Mouse (Mus musculus): ENCODE measurements at regions not wholly inside any gene's neighbourhood (a gene's known extent, or its start where the extent isn't known, plus 50 kb on each side); places are given as distances from the start of the nearest gene placed in this dataset.
"Not testable (repeated sequence)": the region's sequence is repeated elsewhere in the genome, so short reads cannot be mapped to it uniquely, and the experiment has no call there.

DNA sequence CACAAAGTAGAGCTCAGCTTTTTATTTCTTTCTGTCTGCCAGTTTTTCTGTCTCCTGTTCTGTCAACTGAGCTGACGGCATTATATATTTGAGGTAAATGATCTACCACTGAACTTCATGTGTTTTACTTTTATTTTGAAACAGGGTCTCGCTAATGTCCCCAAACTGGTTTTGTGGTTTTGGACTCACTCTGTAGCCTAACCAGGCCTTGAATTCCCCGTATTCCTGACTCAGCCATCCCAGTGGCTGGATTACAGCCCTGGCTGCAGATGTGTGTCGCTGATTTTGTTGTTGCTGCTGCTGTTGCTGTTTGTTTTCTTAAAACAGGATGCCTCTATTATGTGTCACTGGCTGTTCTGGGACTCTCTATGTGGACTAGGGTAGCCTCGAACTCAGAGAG lies 317.3 kb upstream of the Irx1 start:
- DNase-seq (ENCODE audit: low spot score): no peak

DNA sequence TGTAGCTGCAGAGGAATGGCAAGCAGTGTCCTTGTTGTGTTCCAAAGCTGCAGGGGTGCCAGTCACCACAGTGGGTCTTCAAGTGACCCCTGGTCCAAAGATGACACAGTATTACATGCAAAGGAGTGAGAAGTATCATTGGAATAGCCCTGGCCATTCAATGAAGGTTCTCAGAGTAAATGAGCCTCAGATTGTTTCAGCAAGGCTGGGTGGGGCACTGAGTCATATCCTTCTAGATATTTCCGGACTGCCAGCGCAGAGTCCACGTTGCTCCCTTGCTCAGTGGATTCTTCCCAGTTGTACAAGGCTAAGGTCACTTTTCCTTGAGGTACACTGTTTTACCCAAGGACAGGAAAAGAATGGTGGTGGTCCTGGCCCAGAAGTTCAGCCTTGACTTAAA lies 319.2 kb upstream of the Irx1 start:
- DNase-seq (ENCODE audit: low spot score): no peak

DNA sequence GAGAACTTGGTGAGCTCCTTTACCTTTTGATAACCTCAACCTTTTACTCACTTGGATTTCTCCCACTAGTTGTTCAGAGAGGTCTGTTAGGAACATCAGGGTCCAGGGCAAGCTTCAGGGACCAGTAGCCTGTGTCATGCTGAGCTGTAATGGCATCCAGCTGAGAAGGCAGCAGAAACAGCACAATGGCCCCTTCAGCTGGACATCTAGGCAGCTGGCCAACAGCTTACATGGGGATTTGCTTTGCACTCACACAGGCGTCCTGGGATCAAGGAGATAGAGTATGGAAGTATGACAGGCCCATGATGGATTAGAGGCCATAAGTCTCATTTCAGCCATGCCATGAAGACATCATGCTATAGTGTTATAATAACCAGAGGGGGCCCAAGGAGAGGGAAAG lies 320.2 kb upstream of the Irx1 start:
- no peak for DNase-seq (ENCODE audit: low spot score)

DNA sequence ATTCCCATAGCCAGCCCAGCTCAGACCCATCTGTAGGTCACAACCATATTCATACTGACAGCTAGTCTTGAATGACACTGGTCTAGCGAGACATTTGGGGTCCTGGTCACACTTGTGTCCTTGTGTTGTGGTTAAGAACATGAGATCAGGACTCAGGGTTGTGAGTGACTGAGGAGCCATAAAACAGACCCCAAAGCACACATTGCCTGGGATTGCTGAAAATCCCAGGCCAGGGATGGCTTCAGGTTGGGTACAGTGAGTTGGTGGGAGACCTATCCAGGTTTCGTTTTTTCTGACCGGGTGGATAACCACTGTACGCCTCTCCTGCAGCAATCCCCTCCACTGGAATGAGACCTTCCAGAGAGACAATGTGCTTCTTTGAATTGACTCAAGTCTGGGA lies 322.8 kb upstream of the Irx1 start:
- no peak for DNase-seq (ENCODE audit: low spot score)

DNA sequence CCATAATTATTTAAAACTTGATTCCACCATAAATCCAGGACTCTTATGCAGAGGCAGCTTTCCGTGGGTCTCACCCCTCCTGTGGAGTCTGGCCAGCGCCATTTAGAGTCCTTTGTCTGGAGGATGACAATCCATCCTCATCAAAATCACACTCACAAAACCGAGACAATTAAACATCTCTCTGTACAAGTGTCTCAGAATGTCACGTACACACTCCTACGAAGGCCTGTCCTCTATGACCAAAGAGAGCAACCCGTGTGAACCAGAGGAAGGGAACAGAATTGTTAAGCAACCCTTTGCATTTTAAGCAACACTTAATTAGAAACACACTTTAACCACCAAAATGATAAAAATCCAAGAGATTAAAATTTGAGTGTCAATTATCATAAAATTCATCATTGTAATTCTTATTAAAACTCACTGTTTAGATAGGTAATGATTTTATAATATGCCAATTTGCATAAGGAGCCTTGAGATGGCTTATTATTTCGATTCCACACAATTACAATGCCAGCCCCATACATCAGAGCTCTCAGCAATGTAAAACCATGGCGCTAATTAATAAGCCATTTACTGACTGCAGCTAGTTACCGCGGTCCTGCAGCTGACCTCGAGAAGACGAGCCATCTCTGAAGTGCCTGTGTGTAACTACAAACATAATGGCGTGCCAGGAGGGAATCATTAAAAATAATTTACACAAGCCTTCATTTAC lies 325.0 kb upstream of the Irx1 start:
- no peak for DNase-seq (ENCODE audit: low spot score)

DNA sequence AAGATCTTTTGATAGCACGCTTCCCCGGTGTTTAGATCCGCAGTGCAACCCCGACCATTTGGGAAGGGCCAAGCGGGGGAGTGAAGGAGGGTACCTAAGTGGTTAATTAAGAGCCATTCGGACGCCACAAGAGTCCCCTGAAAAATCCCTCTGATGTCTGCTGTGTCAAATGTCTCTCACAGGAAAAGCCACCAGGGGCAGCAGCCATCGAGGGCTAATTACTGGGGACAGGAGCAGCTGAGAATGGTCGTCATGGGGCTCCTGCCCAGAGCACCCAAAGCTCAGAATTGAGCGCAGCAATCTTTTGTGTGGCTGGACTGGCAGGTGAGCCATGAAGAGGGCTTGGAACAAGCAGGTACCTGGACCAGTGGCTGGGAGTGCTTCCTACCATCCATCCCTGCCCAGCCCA lies 325.6 kb upstream of the Irx1 start:
- no peak for DNase-seq (ENCODE audit: low spot score)

DNA sequence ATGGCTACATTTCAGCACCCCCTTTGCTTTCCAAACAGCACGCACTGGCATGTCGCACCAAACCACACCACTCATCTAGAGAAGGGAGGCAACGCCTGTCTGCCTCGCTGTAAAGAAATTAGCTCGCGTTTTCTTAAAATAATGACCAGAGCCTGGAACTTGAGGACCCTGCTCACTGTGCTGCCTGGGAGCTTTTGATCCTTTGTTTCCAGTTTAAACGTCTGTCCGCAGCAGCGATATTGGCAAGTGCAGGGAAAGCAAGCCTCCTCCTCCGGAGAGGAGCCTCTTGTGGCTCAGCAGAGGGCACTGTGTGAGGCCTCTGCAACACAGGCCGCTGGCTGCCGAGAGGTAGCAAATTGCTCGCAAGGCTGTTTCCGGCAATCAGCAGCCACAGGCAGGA lies 328.8 kb upstream of the Irx1 start:
- no peak for DNase-seq (ENCODE audit: low spot score)

DNA sequence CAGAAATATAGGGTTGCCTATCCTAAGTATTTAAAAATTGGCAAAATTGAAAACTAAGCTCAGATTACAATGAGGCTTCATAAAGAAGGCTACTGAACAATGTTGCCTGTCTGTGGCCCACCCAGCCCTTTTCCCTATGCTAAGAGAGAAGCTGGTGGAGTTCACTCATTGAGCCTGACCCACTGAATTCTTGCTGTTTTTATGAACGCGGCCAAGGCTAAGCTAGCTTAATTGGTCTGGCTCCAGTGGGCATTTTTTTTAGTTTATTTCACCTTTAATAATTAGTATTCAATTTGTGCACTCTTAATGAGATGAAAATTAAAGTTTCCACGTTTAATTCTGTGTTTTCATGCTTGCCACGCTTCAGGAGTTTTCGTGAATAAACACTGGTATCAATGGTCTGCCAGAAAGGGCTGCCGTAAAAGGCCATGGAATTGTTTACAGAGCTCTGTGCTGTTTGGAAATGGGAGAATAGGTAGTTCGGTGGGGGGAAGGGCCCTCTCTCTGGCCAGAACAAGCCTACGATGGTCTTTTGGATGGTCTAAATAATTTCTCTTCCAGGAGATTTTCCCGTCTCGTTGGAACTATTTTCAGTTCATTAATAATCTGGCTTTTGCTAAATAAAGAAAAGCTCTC lies 329.7 kb upstream of the Irx1 start:
- no peak for DNase-seq (ENCODE audit: low spot score)

DNA sequence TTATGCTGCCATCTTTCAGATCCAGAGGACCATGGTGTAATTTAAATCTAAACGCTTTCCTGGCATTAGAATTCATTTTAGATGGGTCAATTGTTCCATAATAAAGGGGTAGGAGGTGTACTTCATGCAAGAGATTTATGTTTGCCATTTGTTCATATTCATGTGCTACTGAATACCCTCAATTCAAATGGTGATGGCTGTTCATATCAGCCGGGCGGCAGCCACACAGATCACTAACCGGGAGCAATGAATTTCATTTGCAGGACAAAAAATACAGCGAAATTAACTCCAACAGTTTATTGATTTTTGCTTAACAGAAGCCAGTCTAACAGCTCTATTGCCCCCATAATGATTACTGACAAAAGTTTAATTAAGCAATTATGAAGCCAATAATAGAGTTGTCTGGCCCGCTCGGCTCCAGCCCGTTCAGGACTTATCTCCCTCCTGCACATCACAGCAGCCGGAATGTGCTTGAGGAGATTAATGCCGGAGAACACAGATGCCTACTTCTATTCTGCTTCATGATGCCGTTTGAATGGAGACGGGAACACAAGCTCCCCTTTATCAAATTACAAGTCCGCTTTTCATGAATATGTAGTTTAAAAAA lies 330.3 kb upstream of the Irx2 start:
- no peak for DNase-seq (ENCODE audit: low spot score)

DNA sequence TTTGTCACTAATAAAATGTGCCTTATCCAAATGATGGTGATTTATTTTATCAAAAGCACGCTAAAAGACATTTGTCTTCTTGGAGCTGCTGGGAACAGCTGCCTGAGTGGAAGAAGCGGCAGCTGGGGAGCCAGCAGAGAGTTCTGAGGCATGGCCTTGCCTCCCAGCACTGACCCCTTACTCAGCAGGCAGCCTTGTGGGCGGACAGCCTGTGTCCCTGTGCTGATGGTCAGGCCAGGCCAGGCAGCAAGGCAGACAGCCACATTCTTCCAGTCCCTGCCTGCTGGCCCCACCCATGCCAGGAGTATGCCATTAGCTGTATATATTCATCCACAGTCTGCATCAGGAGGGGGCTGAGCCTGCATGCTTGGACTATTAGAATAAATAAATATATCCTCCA lies 329.0 kb upstream of the Irx2 start:
- no peak for DNase-seq (ENCODE audit: low spot score)

DNA sequence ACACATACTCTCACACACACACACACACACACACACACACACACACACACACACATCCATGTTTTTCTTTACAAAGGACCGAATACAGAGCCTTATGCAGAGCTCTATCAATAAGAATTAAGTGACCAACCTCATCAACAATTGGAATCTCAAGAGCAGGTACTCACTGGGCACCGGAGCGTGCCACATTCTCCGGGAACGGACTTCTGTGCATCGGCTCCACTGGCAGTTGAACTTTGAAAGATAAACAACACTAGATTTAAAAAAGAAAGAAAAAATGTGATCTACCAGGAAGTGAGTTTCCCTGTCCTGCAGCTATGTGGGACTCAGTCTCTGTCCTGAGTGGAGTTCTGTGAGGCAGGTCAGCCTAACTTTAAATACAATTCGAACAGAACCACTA lies 327.5 kb upstream of the Irx2 start:
- no peak for DNase-seq (ENCODE audit: low spot score)

DNA sequence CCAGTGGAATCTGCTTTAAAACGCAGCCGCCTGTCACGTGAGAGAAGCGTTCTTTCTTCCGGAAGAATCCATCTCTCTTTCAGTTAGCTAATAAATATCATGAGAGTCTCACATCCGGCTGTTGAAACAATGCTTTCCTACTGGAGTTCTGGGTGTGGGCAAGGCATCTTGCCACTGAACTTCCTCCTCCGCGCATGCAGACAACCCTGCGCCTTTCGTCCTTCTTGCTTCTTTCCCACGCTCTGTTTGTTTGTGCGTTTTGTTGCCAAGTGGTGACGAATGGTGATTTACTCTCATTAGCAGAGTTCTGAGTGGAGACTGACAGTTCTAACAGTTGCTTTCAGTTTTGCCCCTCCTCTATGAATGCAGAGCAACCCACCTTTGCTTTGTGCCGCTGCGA lies 326.8 kb upstream of the Irx2 start:
- DNase-seq (ENCODE audit: low spot score): no peak

DNA sequence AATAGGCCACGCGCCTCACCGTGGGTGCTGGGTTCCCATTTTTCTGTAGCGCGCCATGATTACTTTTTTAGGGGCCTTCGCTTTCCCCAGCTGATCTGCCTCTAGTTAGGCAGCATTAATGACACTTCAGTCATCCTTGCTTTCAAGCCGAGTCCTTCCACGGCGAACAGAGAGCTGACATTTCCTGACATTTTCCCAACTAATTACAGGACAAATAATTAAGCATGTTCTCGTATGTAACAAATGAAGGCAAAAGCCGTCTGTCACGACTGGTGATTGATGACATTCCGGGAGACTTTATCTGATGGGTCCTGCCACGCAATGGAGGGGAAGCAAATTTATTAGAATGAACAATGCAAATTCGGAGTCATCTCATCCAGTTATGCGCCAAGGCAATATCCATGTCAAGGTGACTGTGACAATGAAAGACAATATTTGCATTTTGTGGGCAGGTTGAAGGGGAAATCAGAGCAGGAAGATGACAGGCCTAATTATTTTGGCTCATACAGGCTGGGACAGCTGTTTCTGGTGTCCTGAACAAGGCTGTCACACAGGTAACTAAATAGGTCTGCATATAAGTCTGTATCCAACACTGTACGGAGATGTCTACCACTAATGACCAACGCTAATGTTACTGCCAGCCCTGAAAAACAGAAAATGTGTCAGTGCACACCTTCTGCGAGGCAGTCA lies 326.0 kb upstream of the Irx2 start:
- no peak for DNase-seq (ENCODE audit: low spot score)

DNA sequence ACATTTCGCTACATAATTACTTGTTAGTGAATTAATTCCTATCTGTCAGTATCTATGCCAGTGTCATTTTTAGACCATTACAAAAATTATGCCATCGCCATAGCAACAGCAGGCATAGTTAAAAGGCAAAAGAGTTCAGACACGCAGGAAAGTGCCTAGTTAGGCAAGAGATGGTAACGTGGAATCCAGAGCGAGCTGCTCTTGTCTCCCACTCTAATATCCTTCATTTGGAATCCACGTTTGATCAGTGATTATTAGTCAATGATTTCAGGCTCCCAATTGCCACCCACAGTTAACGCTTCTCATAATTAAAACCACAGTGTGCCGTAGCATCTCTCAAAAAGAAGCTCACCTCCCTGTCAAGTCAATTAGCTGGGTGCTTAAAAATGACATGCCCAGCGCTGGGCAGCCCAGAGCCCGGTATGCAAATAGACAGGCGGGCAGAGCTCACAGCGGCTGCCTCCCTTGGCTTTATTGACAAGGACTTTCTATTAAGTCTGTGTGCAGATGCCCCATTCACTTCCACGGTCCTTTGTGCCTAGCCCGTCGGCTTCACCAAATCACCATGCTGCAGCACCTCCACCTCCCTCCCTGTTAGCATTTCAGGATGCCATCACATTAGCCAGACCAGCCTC lies 325.4 kb upstream of the Irx2 start:
- DNase-seq (ENCODE audit: low spot score): no peak

DNA sequence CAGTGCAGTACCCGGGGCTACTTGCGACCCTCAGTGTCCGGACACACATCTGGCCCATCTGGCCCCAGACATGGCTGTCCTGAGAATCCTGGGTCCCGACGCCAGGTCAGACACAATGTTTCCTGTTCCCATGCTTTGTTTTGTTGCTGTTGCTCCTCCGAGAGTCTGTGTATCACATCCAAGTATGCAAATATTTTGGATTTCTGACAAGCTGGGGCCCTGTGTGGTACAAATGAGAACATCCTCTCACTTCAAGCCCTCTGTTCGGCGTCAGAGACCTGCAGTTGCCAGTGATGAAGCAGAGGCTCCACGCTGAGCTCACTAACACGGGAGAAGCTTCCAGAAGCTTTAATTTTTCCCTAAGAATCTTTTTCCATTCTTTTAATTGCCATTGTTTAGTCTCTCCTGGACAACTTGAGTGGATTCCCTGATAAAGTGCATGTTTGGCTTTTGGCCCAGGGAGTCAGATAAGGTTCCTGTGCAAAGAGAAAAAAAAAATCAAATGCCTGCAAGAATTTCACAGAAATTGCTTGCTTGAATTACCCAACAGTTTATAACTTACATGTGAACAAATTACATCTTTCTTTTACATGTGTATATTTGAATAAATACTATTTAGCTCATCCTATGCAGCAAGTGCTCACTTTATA lies 304.5 kb upstream of the Irx2 start:
- DNase-seq (ENCODE audit: low spot score): no peak

DNA sequence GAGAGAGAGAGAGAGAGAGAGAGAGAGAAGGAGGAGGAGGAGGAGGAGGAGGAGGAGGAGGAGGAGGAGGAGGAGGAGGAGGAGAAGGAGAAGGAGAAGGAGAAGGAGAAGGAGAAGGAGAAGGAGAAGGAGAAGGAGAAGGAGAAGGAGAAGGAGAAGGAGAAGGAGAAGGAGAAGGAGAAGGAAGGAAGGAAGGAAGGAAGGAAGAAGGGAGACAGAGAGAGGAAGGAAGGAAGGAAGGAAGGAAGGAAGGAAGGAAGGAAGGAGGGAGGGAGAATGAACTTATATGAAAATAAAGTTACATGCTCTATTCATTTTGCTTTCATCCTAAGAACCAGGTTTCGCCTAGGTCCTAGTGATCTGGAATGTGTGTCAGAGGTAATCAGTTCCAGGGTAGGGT lies 302.4 kb upstream of the Irx2 start:
- DNase-seq (ENCODE audit: low spot score): not testable (repeated sequence)

DNA sequence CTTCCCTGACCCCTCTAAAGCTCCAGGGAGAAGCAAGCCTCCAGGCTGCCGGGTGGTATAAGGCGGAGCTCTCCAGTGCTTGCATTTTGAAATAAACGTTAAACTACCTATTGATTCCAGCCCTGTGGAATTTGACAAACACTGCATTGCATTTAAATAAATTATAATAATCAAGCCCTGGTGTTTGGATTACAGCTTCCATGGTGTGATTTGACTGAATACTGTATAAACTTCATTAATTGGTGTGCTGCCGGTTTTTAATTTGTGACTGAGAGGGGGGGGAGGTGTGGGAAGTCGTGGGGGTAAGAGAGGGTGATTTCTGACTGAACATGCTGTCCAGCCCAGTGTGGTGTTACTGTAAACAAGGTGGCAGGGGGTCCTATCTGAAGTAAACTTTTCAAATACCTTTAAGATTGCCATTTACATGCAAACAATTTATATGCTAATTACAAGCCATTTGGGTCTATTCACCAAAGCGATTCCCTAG lies 282.9 kb upstream of the Irx2 start:
- DNase-seq (ENCODE audit: low spot score): no peak

DNA sequence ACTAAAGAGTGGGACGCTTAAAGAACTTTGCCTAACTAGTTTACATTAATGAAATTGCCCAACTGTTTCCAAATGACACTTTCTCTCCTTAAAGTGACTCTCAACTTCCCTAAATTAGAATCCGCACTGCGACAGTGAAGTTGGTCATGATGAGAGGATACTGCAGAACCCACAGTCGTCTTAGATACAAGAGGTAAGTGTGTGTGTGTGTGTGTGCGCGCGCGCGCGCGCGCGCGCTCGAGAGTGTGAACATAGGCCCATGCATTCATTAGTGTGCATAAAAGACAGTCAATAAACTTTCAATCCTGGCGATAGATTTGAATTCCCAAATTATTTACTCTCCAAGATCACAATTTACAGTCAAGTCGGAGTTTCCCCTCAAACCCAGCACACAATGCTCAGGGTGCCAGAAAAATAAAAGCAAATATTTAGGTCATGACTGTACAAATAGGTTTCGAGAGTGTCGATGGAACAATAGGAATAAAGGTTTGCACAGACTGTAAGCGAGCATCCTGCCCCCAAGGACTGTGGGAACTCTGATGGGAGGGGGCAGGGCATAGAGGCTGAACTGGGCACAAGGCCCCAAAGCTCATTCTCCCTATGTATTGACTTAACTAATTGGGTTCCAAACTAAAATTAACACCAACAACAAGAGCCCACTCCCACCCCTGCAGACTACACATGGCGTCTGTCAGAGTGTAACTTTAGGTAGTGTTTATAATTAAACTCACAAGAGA lies 282.2 kb upstream of the Irx2 start:
- no peak for DNase-seq (ENCODE audit: low spot score)

DNA sequence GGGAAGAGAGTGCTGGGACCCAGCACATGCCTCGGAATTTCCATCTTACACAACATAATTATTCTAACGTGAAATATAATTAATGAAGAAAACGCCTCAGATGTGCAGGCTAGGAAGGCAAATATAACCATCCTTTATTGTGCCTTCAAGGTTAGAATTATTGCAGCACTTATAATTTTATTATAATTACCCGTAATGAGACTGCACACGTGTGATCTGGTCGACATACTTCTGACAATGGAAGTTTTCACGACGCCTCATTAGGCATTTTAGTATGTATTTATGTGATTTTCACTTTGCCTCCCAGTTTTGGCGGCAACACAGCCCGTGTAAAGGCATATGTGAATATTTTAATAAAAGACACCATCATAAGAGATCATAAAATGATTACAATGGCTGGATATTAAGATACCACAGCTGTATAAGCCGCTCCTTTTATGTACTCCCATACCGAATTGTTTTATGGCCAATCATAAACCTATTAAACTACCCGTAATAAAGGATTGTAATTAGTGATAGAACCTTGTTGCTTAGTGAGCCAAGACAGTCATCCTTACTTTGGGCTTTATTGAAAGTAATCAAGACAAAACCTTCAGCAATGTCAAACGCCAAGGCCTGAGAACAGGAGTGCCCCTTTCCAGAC lies 281.6 kb upstream of the Irx2 start:
- no peak for DNase-seq (ENCODE audit: low spot score)

DNA sequence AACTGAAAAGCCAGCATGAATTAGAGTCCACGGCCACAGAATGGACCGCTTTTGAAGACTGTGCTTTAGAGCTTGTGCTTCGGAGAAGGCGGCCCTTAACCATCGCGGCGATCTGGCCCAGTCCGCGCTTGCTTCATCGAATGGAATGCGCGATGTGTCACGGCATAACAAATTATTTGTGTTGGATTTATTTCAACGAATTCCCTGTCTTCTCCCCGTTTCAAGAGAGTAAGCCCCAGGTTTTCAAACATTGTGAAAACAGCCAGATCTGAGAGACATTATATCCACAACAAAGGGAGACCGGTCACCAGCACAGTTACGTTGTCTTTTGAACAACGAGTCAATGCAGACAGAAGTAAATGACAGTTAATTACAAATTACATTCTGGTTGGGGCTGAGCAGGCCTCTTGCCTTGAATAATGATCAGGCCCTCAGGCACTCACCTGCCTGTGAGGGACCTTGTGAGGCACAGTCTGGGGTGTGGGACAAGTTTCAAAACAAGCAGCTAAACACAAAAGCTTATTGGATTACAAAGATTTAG lies 275.9 kb upstream of the Irx2 start:
- DNase-seq (ENCODE audit: low spot score): no peak

DNA sequence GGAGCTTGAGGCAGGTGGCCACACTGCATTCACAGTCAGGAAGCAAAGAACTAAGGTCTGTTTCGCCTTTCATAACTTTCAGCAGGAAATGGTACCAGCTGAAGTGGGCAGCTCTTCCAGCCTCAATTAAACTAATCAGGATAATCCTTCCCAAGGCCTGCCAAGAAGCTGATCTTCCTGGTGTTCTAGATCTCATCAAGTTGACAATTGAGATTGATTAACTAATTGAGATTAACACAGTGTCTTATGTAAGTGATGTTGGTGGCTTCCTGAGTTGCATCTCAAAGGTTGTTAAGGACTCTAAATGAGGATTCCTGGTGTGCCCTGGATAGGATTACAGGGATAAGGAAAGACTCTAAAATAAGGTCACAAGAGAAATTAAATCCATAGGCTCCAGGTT lies 273.3 kb upstream of the Irx2 start:
- DNase-seq (ENCODE audit: low spot score): no peak

Measured in layer of hippocampus, adult 9-10 months (tissue).